Mouse (Mus musculus) CD4-positive, CD25-positive, alpha-beta regulatory T cell, adult 2 months (primary cell): Measurements from ENCODE around the gene Klhl40.
A peak's percentile ranks its signal among the peaks of the same experiment; 100 is the strongest.

Experiments
- DNase-seq: peaks from one replicate; pipeline ENCODE4 v3.0.0-alpha.2; 2012; ENCODE audit warnings: low read depth, low spot score

Gene Klhl40

GRCm38 (mm10) chr9:121777484-121778065 is at the start of gene Klhl40:
Klhl40 (plus strand) TSS chr9:121777607.
- DNase-seq: no peak

- DNase-seq: no peak
Measured at GRCm38 (mm10) chr9:121740490-121740889, 36.9 kb upstream of the Klhl40 start.

GRCm38 (mm10) chr9:121741168-121741567 is 36.2 kb upstream of the Klhl40 start:
- peak; percentile 25 for DNase-seq

GRCm38 (mm10) chr9:121744051-121744450 is 33.4 kb upstream of the Klhl40 start:
- DNase-seq: no peak

GRCm38 (mm10) chr9:121752774-121753173 is 24.6 kb upstream of the Klhl40 start:
- no peak for DNase-seq

- DNase-seq: no peak
Measured at GRCm38 (mm10) chr9:121754624-121755023, 22.8 kb upstream of the Klhl40 start.

- no peak for DNase-seq
Measured at GRCm38 (mm10) chr9:121756785-121757184, 20.6 kb upstream of the Klhl40 start.

- peak; percentile 51 for DNase-seq
Measured at GRCm38 (mm10) chr9:121757432-121757831, 20.0 kb upstream of the Klhl40 start.

GRCm38 (mm10) chr9:121757835-121758814 is 19.3 kb upstream of the Klhl40 start:
- peak; percentile 22 for DNase-seq

GRCm38 (mm10) chr9:121759091-121760081 is 18.0 kb upstream of the Klhl40 start, which contains the start of gene Zfp651:
Zfp651 (plus strand) TSS chr9:121759330.
- DNase-seq: peak; percentile 30

- DNase-seq: peak; percentile 15
Measured at GRCm38 (mm10) chr9:121760271-121761090, 16.9 kb upstream of the Klhl40 start.

GRCm38 (mm10) chr9:121761091-121761665 is 16.2 kb upstream of the Klhl40 start:
- no peak for DNase-seq

GRCm38 (mm10) chr9:121761787-121762186 is 15.6 kb upstream of the Klhl40 start:
- no peak for DNase-seq

- DNase-seq: no peak
Measured at GRCm38 (mm10) chr9:121762248-121762647, 15.2 kb upstream of the Klhl40 start.

GRCm38 (mm10) chr9:121762761-121763160 is 14.6 kb upstream of the Klhl40 start:
- DNase-seq: no peak

GRCm38 (mm10) chr9:121763716-121764115 is 13.7 kb upstream of the Klhl40 start:
- DNase-seq: no peak

- no peak for DNase-seq
Measured at GRCm38 (mm10) chr9:121765166-121765855, 12.1 kb upstream of the Klhl40 start.

GRCm38 (mm10) chr9:121772412-121772811 is 5.0 kb upstream of the Klhl40 start:
- no peak for DNase-seq

- DNase-seq: no peak
Measured at GRCm38 (mm10) chr9:121775951-121776350, 1.5 kb upstream of the Klhl40 start.

GRCm38 (mm10) chr9:121776511-121776910 is 896 bp upstream of the Klhl40 start:
- no peak for DNase-seq
